Mouse (Mus musculus) megakaryocyte-erythroid progenitor cell, adult 5-6 weeks (primary cell): ENCODE measurements at regions not wholly inside any gene's neighbourhood (a gene's known extent, or its start where the extent isn't known, plus 50 kb on each side); places are given as distances from the start of the nearest gene placed in this dataset.

Experiments used
- ATAC-seq: replicated peaks from 2 replicates; pipeline ENCODE4 v1.8.0; 2016; ENCODE audit warnings: mild to moderate bottlenecking, inconsistent platforms; ENCODE audit not compliant: severe bottlenecking, poor library complexity, low FRiP score, low TSS enrichment

GRCm38 (mm10) chr1:64223779-64224687, 102.0 kb upstream of the Klf7 start:
- ATAC-seq, result no peak

- ATAC-seq, result no peak
These were observed 100.4 kb upstream of the Klf7 start for GRCm38 (mm10) chr1:64222475-64222874.

GRCm38 (mm10) chr1:64220486-64220885, 98.4 kb upstream of the Klf7 start:
- no peak for ATAC-seq

- no peak for ATAC-seq
These were observed 98.0 kb upstream of the Klf7 start for GRCm38 (mm10) chr1:64220040-64220439.

GRCm38 (mm10) chr1:64215646-64216045, 93.6 kb upstream of the Klf7 start:
- ATAC-seq, result no peak

- no peak for ATAC-seq
These were observed 87.0 kb upstream of the Klf7 start for GRCm38 (mm10) chr1:64209131-64209530.

GRCm38 (mm10) chr1:64200387-64201023, 78.4 kb upstream of the Klf7 start:
- ATAC-seq, result no peak

- no peak for ATAC-seq
These were observed 76.7 kb upstream of the Klf7 start for GRCm38 (mm10) chr1:64198781-64199180.

- ATAC-seq, result no peak
These were observed 76.2 kb upstream of the Klf7 start for GRCm38 (mm10) chr1:64198322-64198721.

- no peak for ATAC-seq
These were observed 73.9 kb upstream of the Klf7 start for GRCm38 (mm10) chr1:64195970-64196491.

- no peak for ATAC-seq
These were observed 73.2 kb upstream of the Klf7 start for GRCm38 (mm10) chr1:64195294-64195693.

- ATAC-seq, result no peak
These were observed 71.2 kb upstream of the Klf7 start for GRCm38 (mm10) chr1:64193150-64193838.

- ATAC-seq, result no peak
These were observed 70.7 kb upstream of the Klf7 start for GRCm38 (mm10) chr1:64192736-64193135.

- no peak for ATAC-seq
These were observed 69.4 kb upstream of the Klf7 start for GRCm38 (mm10) chr1:64191242-64192220.

- no peak for ATAC-seq
These were observed 68.6 kb upstream of the Klf7 start for GRCm38 (mm10) chr1:64190705-64191104.

GRCm38 (mm10) chr1:64190097-64190496, 68.0 kb upstream of the Klf7 start:
- ATAC-seq, result no peak

GRCm38 (mm10) chr1:64189471-64189870, 67.4 kb upstream of the Klf7 start:
- no peak for ATAC-seq

- no peak for ATAC-seq
These were observed 65.9 kb upstream of the Klf7 start for GRCm38 (mm10) chr1:64187796-64188513.
